Comparison of ENCODE assay signal across 20 mouse cellular contexts in the genomic region with DNA sequence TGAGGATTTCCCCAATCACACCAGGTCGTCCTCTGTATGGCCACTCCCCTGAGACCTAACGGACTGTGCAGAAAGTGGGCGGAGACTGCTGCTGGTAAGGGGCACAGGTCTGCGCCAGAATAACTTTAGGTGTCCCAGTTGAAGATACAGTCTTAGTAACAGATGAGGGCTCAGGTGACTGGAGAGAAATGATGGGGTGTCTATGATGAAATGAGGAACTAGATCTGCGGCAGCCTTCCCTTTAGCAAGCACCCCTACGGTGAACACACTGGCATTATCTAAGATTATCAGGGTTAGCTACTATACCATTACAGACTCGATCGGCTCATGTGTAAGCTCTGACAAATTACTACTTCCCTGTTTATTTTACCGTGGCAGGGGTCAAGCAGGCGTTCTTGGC. TPM values are rescaled to one million over a fixed set of nuclear protein-coding genes. Genes with fewer than 3 reads are reported as not detected.
A peak's percentile ranks its signal among the peaks of the same experiment; 100 is the strongest.
DNase-seq lines count a peak whose midpoint lies in the region; ATAC-seq and TF ChIP-seq lines count a peak whose summit lies in the region.
"Had no signal": no experiment of that assay in that cellular context is flagged by ENCODE, and none has a peak within 500 bp of the region (broad histone marks: within the 10 kb centered on the region; RNA-seq: fewer than 3 reads in every experiment).

No protein-coding gene starts in this region.

- H3K36me3 ChIP-seq in intestine, embryonic 15.5 days: no peaks in the 10 kb centered on the region
- no peaks in the 10 kb centered on the region for H3K36me3 ChIP-seq in intestine, embryonic 16.5 days (ENCODE audit: control insufficient read depth, insufficient read depth, low read length)
- H3K36me3 ChIP-seq in CH12.LX (replicated peaks in 1 of 2; ENCODE audit: control insufficient read depth in 1 of 2, insufficient read depth in 1 of 2, low read length in 1 of 2): no peaks in the 10 kb centered on the region
- H3K36me3 ChIP-seq in forebrain, postnatal 0 days (ENCODE audit: insufficient read depth): no peaks in the 10 kb centered on the region
- H3K36me3 ChIP-seq: embryonic facial prominence, embryonic 10.5 days; hindbrain, embryonic 13.5 days had no signal

- WGBS in intestine, embryonic 15.5 days: 42% methylated on average over 10 of the region's 10 CpGs
- WGBS in intestine, embryonic 16.5 days: 48% methylated on average over 10 of the region's 10 CpGs
- WGBS in forebrain, postnatal 0 days: 76% methylated on average over 10 of the region's 10 CpGs

- TF ChIP-seq EP300 in CH12.LX (IDR thresholded peaks at IDR 0.05; ENCODE audit: low read length): no peak

- peak; percentile 61 for DNase-seq in CH12.LX (ENCODE audit: extremely low read depth)
- DNase-seq in cerebellum, adult 9-10 months: no peak
- no peak for DNase-seq in forebrain, postnatal 0 days
- no peak for DNase-seq in frontal cortex, adult 2 months (ENCODE audit: extremely low spot score in 1 of 2, low spot score in 1 of 2)
- DNase-seq: adrenal gland, postnatal 10 days; cerebellum, adult 11 months; cerebellum, adult 8-10 months; cerebellum, postnatal 36 days; gastrocnemius, postnatal 10 days; heart, postnatal 10 days; heart, postnatal 4 days had no signal

- no peak for TF ChIP-seq POLR2A in CH12.LX (IDR thresholded peaks at IDR 0.05; ENCODE audit: low read depth, low read length)

- H3K4me3 ChIP-seq in intestine, embryonic 15.5 days (replicated peaks): no peak overlapping the region
- no peak overlapping the region for H3K4me3 ChIP-seq in intestine, embryonic 16.5 days (ENCODE audit: low read length)
- H3K4me3 ChIP-seq in CH12.LX (replicated peaks in 1 of 3; ENCODE audit: low read depth in 2 of 3, low read length in 2 of 3, poor library complexity in 1 of 3): no peak overlapping the region
- H3K4me3 ChIP-seq in forebrain, postnatal 0 days (ENCODE audit: low read depth, low read length): no peak overlapping the region
- H3K4me3 ChIP-seq: embryonic facial prominence, embryonic 10.5 days; forebrain, embryonic 13.5 days; heart, embryonic 10.5 days; hindbrain, embryonic 13.5 days had no signal

- H3K4me2 ChIP-seq in intestine, embryonic 15.5 days (replicated peaks): no peak overlapping the region
- no peak overlapping the region for H3K4me2 ChIP-seq in intestine, embryonic 16.5 days (ENCODE audit: low read depth, low read length)
- H3K4me2 ChIP-seq in CH12.LX (ENCODE audit: insufficient read depth, low read depth, poor library complexity, severe bottlenecking): peak overlapping the region; percentile 80
- no peak overlapping the region for H3K4me2 ChIP-seq in forebrain, postnatal 0 days (ENCODE audit: low read depth)
- H3K4me2 ChIP-seq: forebrain, embryonic 13.5 days; hindbrain, embryonic 13.5 days had no signal

- H3K4me1 ChIP-seq in intestine, embryonic 15.5 days (replicated peaks): 0 out of 2 replicates have a peak, but pooled peaks cover 5% of the 10 kb centered on the region
- H3K4me1 ChIP-seq in intestine, embryonic 16.5 days (ENCODE audit: control insufficient read depth, insufficient read depth, low read length): peaks cover 4% of the 10 kb centered on the region; the same call in 1 of the 2 replicates
- peaks cover 9 to 23% of the 10 kb centered on the region in 2 experiments for H3K4me1 ChIP-seq in CH12.LX (ENCODE audit: control insufficient read depth in 1 of 2, insufficient read depth in 2 of 2)
- no peaks in the 10 kb centered on the region for H3K4me1 ChIP-seq in forebrain, postnatal 0 days (ENCODE audit: insufficient read depth)
- H3K4me1 ChIP-seq: forebrain, embryonic 13.5 days had no signal

- ATAC-seq in intestine, embryonic 15.5 days: peak; percentile 36; the same call in 1 of the 2 replicates
- ATAC-seq in intestine, embryonic 16.5 days: no peak
- peak; percentile 83 for ATAC-seq in granulocyte monocyte progenitor cell, adult 5-6 weeks (replicated peaks; ENCODE audit: poor library complexity, severe bottlenecking)
- 0 out of 2 replicates have a peak, but pooled peaks have one; percentile 13 for ATAC-seq in monocyte, adult 5-6 weeks (replicated peaks; ENCODE audit: insufficient number of reproducible peaks, low FRiP score, low TSS enrichment, poor library complexity, severe bottlenecking)
- ATAC-seq in forebrain, postnatal 0 days: no peak
- ATAC-seq: forebrain, embryonic 13.5 days; intestine, postnatal 0 days had no signal

- H3K27ac ChIP-seq in intestine, embryonic 15.5 days: no peak overlapping the region
- H3K27ac ChIP-seq in intestine, embryonic 16.5 days (ENCODE audit: low read length): no peak overlapping the region
- no peak overlapping the region for H3K27ac ChIP-seq in CH12.LX (ENCODE audit: insufficient read depth, low read depth)
- H3K27ac ChIP-seq in forebrain, postnatal 0 days (ENCODE audit: low read depth, low read length): no peak overlapping the region
- H3K27ac ChIP-seq: embryonic facial prominence, embryonic 10.5 days; forebrain, embryonic 13.5 days; hindbrain, embryonic 13.5 days had no signal

- TF ChIP-seq CTCF in CH12.LX (conservative IDR thresholded peaks at IDR 0.05 in 1 of 2, IDR thresholded peaks at IDR 0.05 in 1 of 2; ENCODE audit: low read depth in 2 of 2, low read length in 2 of 2): no peak
- no peak for TF ChIP-seq CTCF in forebrain, postnatal 0 days (IDR thresholded peaks at IDR 0.05; ENCODE audit: low read depth)

- H3K9ac ChIP-seq in intestine, embryonic 15.5 days: no peak overlapping the region
- H3K9ac ChIP-seq in intestine, embryonic 16.5 days (ENCODE audit: low read depth, low read length): no peak overlapping the region
- H3K9ac ChIP-seq in CH12.LX (ENCODE audit: insufficient read depth, low read depth): no peak overlapping the region
- no peak overlapping the region for H3K9ac ChIP-seq in forebrain, postnatal 0 days
- H3K9ac ChIP-seq: forebrain, embryonic 13.5 days; hindbrain, embryonic 13.5 days had no signal

- dilution Hi-C loops in CH12.LX (cut with MboI; ENCODE audit: extremely low pct_ligation_motif_present, extremely low pct_unique_long_range_greater_than_20kb, low sequenced_read_pairs): no loop called here

- no peak for TF ChIP-seq RAD21 in CH12.LX (IDR thresholded peaks at IDR 0.05; ENCODE audit: low read depth, low read length)

- H3K9me3 ChIP-seq in intestine, embryonic 15.5 days: no peaks in the 10 kb centered on the region
- no peaks in the 10 kb centered on the region for H3K9me3 ChIP-seq in intestine, embryonic 16.5 days (ENCODE audit: control insufficient read depth, low read length)
- no peaks in the 10 kb centered on the region for H3K9me3 ChIP-seq in CH12.LX (replicated peaks; ENCODE audit: low read length)
- H3K9me3 ChIP-seq in forebrain, postnatal 0 days (ENCODE audit: low read length): no peaks in the 10 kb centered on the region
- H3K9me3 ChIP-seq: embryonic facial prominence, embryonic 10.5 days; forebrain, embryonic 13.5 days; heart, embryonic 10.5 days; hindbrain, embryonic 13.5 days had no signal

- H3K27me3 ChIP-seq in intestine, embryonic 15.5 days (replicated peaks): no peaks in the 10 kb centered on the region
- H3K27me3 ChIP-seq in intestine, embryonic 16.5 days (replicated peaks; ENCODE audit: control insufficient read depth, insufficient read depth, low read length): no peaks in the 10 kb centered on the region
- peaks cover 2% of the 10 kb centered on the region for H3K27me3 ChIP-seq in CH12.LX (replicated peaks)
- H3K27me3 ChIP-seq in forebrain, postnatal 0 days (ENCODE audit: insufficient read depth, low read length): 0 out of 2 replicates have a peak, but pooled peaks cover 3% of the 10 kb centered on the region

- H3K79me2 ChIP-seq in CH12.LX (replicated peaks; ENCODE audit: control insufficient read depth, extremely low read depth, insufficient read depth, poor library complexity, severe bottlenecking): no peaks in the 10 kb centered on the region

- in situ Hi-C loops in CH12.LX (cut with MboI; ENCODE audit: low pct_ligation_motif_present, low pct_unique_long_range_greater_than_20kb, low sequenced_read_pairs): no loop called here

TF ChIP-seq in CH12.LX, 34 proteins besides CTCF, POLR2A, EP300 and RAD21:
- TF ChIP-seq USF1 (IDR thresholded peaks at IDR 0.05; ENCODE audit: low read depth, low read length) (no peak), NELFE (IDR thresholded peaks at IDR 0.05; ENCODE audit: low read depth, low read length) (no peak), UBTF (IDR thresholded peaks at IDR 0.05; ENCODE audit: low read depth, low read length) (no peak), GABPA (IDR thresholded peaks at IDR 0.05; ENCODE audit: insufficient replicate concordance, low read depth, low read length) (no peak), SIN3A (IDR thresholded peaks at IDR 0.05; ENCODE audit: low read length) (no peak), MYC (IDR thresholded peaks at IDR 0.05; ENCODE audit: low read depth, low read length) (no peak), JUN (IDR thresholded peaks at IDR 0.05; ENCODE audit: insufficient read depth, low read depth, low read length) (no peak), MAX (IDR thresholded peaks at IDR 0.05; ENCODE audit: low read length) (no peak), ZC3H11A (IDR thresholded peaks at IDR 0.05; ENCODE audit: low read depth, low read length) (no peak), JUND (conservative IDR thresholded peaks at IDR 0.05; ENCODE audit: low read depth, low read length) (no peak), CHD1 (IDR thresholded peaks at IDR 0.05; ENCODE audit: low read depth, low read length) (no peak), MAFK (IDR thresholded peaks at IDR 0.05; ENCODE audit: insufficient replicate concordance, low read length) (no peak)

RNA-seq across cellular contexts. Expression of a gene that starts 13.8 kb away (rescaled TPM):
- polyA plus RNA-seq in intestine, embryonic 15.5 days (2015; fragmentation: Nextera tagmentation; extraction: Ambion mirVana): 1.8 and 1.9 TPM in 2 replicates
- polyA plus RNA-seq in intestine, embryonic 16.5 days (2015; fragmentation: Nextera tagmentation; extraction: Ambion mirVana): 2.8 and 3.1 TPM in 2 replicates
- total RNA-seq in CH12.LX (2012; rRNA removed): not detected in 2 replicates
- total RNA-seq in CH12.LX (2014; rRNA removed): not detected in 2 replicates
- not detected in 2 replicates for polyA plus RNA-seq in CH12.LX (2012; ENCODE audit: insufficient read length, low read depth)
- total RNA-seq in granulocyte monocyte progenitor cell, adult 5-6 weeks (2014; fragmentation: Nextera tagmentation): not detected in 2 replicates
- total RNA-seq in granulocyte monocyte progenitor cell, adult 5-6 weeks (2017): not detected in 2 replicates
- total RNA-seq in monocyte, adult 5-6 weeks (2017): not detected in 3 replicates
- total RNA-seq in forebrain, postnatal 0 days (2014; rRNA removed): 0.43 and 0.69 TPM in 2 replicates
- 0.78 and 0.92 TPM in 2 replicates for polyA plus RNA-seq in forebrain, postnatal 0 days (2015; fragmentation: Nextera tagmentation; extraction: Ambion mirVana)
- polyA plus RNA-seq in frontal cortex, adult 2 months (2012; rRNA removed): 1.3 and 1.7 TPM in 2 replicates

Comparison
In these comparisons a context has a peak if more than half of its experiments do, and no peak if none do; other contexts are left out.
1. ATAC-seq: peak in intestine, embryonic 15.5 days (single experiment), granulocyte monocyte progenitor cell, adult 5-6 weeks (single experiment) and monocyte, adult 5-6 weeks (single experiment); none in intestine, embryonic 16.5 days (single experiment) and forebrain, postnatal 0 days (single experiment).